Comparison of ENCODE assay signal across 8 mouse cellular contexts in the genomic region with DNA sequence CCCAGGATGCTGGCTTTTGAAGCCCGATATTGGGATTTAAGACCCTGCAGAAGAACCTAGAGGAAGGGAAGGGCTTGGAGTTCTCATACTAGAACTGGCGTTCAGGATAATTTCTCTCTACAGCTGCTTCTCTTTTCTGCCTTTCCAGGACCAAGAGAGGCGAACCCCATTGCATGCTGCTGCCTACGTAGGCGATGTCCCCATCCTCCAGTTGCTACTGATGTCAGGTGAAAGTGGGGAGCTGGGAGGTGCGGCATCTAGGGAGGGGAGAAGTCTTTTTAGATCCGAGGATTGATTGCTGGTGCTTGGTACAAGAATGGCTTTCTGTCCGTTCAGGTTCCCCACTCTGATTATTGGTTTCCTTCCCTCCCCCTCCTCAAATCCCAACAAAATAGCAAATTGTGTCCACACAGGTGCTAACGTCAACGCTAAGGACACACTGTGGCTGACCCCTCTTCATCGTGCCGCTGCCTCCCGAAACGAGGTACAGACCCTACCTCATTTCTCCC. TPM values are rescaled to one million over a fixed set of nuclear protein-coding genes. Genes with fewer than 3 reads are reported as not detected.
DNase-seq lines count a peak whose midpoint lies in the region; ATAC-seq and TF ChIP-seq lines count a peak whose summit lies in the region.

No protein-coding gene starts in this region.

- H3K27me3 ChIP-seq in heart, embryonic 11.5 days (ENCODE audit: control insufficient read depth, insufficient read depth, low read length), result no peaks in the 10 kb centered on the region
- H3K27me3 ChIP-seq in ES-Bruce4 (ENCODE audit: control insufficient read depth, insufficient read depth, low read length, poor library complexity, severe bottlenecking), result no peaks in the 10 kb centered on the region
- no peaks in the 10 kb centered on the region for H3K27me3 ChIP-seq in forebrain, postnatal 0 days (ENCODE audit: insufficient read depth, low read length)
- no peaks in the 10 kb centered on the region for H3K27me3 ChIP-seq in liver, postnatal 0 days (ENCODE audit: insufficient read depth, low read length)

- TF ChIP-seq POLR2A in ES-Bruce4 (IDR thresholded peaks at IDR 0.05; ENCODE audit: insufficient read depth, low read length), result no peak

- H3K9me3 ChIP-seq in heart, embryonic 11.5 days (replicated peaks; ENCODE audit: control insufficient read depth, low read length), result no peaks in the 10 kb centered on the region
- H3K9me3 ChIP-seq in ES-Bruce4 (replicated peaks; ENCODE audit: control insufficient read depth, insufficient read depth, low read length, poor library complexity, severe bottlenecking), result no peaks in the 10 kb centered on the region
- H3K9me3 ChIP-seq in forebrain, postnatal 0 days (ENCODE audit: low read length), result no peaks in the 10 kb centered on the region
- no peaks in the 10 kb centered on the region for H3K9me3 ChIP-seq in liver, postnatal 0 days (ENCODE audit: low read length)

- DNase-seq in heart, adult 18-20 months, result no peak
- no peak for DNase-seq in forebrain, postnatal 0 days
- no peak for DNase-seq in liver, postnatal 0 days
- no peak for DNase-seq in right cerebral cortex, postnatal 36 days (ENCODE audit: low spot score in 2 of 2)
- no peak for DNase-seq in thymus, postnatal 25 days

- peak overlapping the region; percentile 99 for H3K9ac ChIP-seq in heart, embryonic 11.5 days (ENCODE audit: low read depth, low read length)
- peak overlapping the region; percentile 99 for H3K9ac ChIP-seq in ES-Bruce4 (ENCODE audit: low read depth, poor library complexity, severe bottlenecking)
- peak overlapping the region; percentile 92 for H3K9ac ChIP-seq in forebrain, postnatal 0 days
- peak overlapping the region; percentile 97 for H3K9ac ChIP-seq in liver, postnatal 0 days (replicated peaks)

- no peak overlapping the region; the same call in 1 of the 2 replicates for H3K27ac ChIP-seq in heart, embryonic 11.5 days (ENCODE audit: low read depth, low read length)
- H3K27ac ChIP-seq in ES-Bruce4 (ENCODE audit: insufficient read depth, low read length), result no peak overlapping the region
- peak overlapping the region; percentile 93 for H3K27ac ChIP-seq in forebrain, postnatal 0 days (ENCODE audit: low read depth, low read length)
- no peak overlapping the region; the same call in 1 of the 2 replicates for H3K27ac ChIP-seq in liver, postnatal 0 days (ENCODE audit: low read depth)

- no peak for TF ChIP-seq CTCF in ES-Bruce4 (IDR thresholded peaks at IDR 0.05; ENCODE audit: low read depth, low read length)
- no peak for TF ChIP-seq CTCF in forebrain, postnatal 0 days (IDR thresholded peaks at IDR 0.05; ENCODE audit: low read depth)
- TF ChIP-seq CTCF in liver, postnatal 0 days (IDR thresholded peaks at IDR 0.05; ENCODE audit: low read depth), result no peak

- no peak for TF ChIP-seq EP300 in ES-Bruce4 (IDR thresholded peaks at IDR 0.05; ENCODE audit: insufficient read depth, low read depth, low read length)
- no peak for TF ChIP-seq EP300 in liver, postnatal 0 days (IDR thresholded peaks at IDR 0.05; ENCODE audit: low read depth)

- H3K4me3 ChIP-seq in heart, embryonic 11.5 days (ENCODE audit: low read depth, low read length), result peak overlapping the region; percentile 96
- peak overlapping the region; percentile 99 for H3K4me3 ChIP-seq in ES-Bruce4 (ENCODE audit: low read depth, low read length)
- peak overlapping the region; percentile 75 for H3K4me3 ChIP-seq in forebrain, postnatal 0 days (ENCODE audit: low read depth, low read length)
- peak overlapping the region; percentile 96 for H3K4me3 ChIP-seq in liver, postnatal 0 days (ENCODE audit: low read depth, low read length)

- peaks cover 22% of the 10 kb centered on the region for H3K36me3 ChIP-seq in heart, embryonic 11.5 days (ENCODE audit: control insufficient read depth, insufficient read depth, low read length)
- peaks cover 19% of the 10 kb centered on the region for H3K36me3 ChIP-seq in ES-Bruce4 (ENCODE audit: control insufficient read depth, insufficient read depth, low read length, poor library complexity, severe bottlenecking)
- peaks cover 38% of the 10 kb centered on the region for H3K36me3 ChIP-seq in forebrain, postnatal 0 days (ENCODE audit: insufficient read depth)
- peaks cover 31% of the 10 kb centered on the region for H3K36me3 ChIP-seq in liver, postnatal 0 days (replicated peaks; ENCODE audit: insufficient read depth, low read length)

- H3K4me2 ChIP-seq in heart, embryonic 11.5 days, result peak overlapping the region; percentile 90
- peak overlapping the region; percentile 80 for H3K4me2 ChIP-seq in forebrain, postnatal 0 days (ENCODE audit: low read depth)
- peak overlapping the region; percentile 92 for H3K4me2 ChIP-seq in liver, postnatal 0 days (ENCODE audit: low read depth, low read length)

- no peak for ATAC-seq in heart, embryonic 11.5 days (replicated peaks; ENCODE audit: insufficient number of reproducible peaks, low FRiP score, low TSS enrichment)
- no peak for ATAC-seq in forebrain, postnatal 0 days
- ATAC-seq in liver, postnatal 0 days, result no peak
- no peak for ATAC-seq in activated CD4-positive, CD25-positive, alpha-beta regulatory T cell, adult 4 months

- WGBS in heart, embryonic 11.5 days (ENCODE audit: insufficient replicate concordance), result 62% methylated on average over 14 of the region's 14 CpGs
- WGBS in forebrain, postnatal 0 days, result 48% methylated on average over 14 of the region's 14 CpGs
- WGBS in liver, postnatal 0 days (ENCODE audit: insufficient replicate concordance), result 65% methylated on average over 14 of the region's 14 CpGs

- peaks cover 14% of the 10 kb centered on the region for H3K4me1 ChIP-seq in heart, embryonic 11.5 days (ENCODE audit: control insufficient read depth, insufficient read depth, low read length)
- no peaks in the 10 kb centered on the region for H3K4me1 ChIP-seq in ES-Bruce4 (ENCODE audit: control insufficient read depth, insufficient read depth, low read length)
- peaks cover 19% of the 10 kb centered on the region; the same call in 1 of the 2 replicates for H3K4me1 ChIP-seq in forebrain, postnatal 0 days (ENCODE audit: insufficient read depth)
- peaks cover 19% of the 10 kb centered on the region for H3K4me1 ChIP-seq in liver, postnatal 0 days (ENCODE audit: insufficient read depth)

RNA-seq across cellular contexts. Expression of gene Ankrd52, which starts 1.1 kb away (rescaled TPM):
- 9.3 and 11.7 TPM in 2 replicates for polyA plus RNA-seq in heart, embryonic 11.5 days (2014; fragmentation: Nextera tagmentation; extraction: Ambion mirVana)
- total RNA-seq in heart, adult 18-20 months (2021), result 10 to 100 TPM; 38.1 to 40.3 TPM
- polyA plus RNA-seq in ES-Bruce4 (2011; ENCODE audit: insufficient read depth, insufficient read length, low read depth, missing spikeins), result 28.8 and 29.0 TPM in 2 replicates
- 22.3 and 32.6 TPM in 2 replicates for total RNA-seq in forebrain, postnatal 0 days (2014; rRNA removed)
- 4.7 and 7.7 TPM in 2 replicates for polyA plus RNA-seq in forebrain, postnatal 0 days (2015; fragmentation: Nextera tagmentation; extraction: Ambion mirVana)
- 2.0 and 2.7 TPM in 2 replicates for polyA plus RNA-seq in liver, postnatal 0 days (2015; fragmentation: Nextera tagmentation; extraction: Ambion mirVana)
- 1 to 10 TPM; 2.6 to 4.5 TPM for polyA plus RNA-seq in activated CD4-positive, CD25-positive, alpha-beta regulatory T cell, adult 4 months (2017; shearing (Covaris generic))

RNA-seq across cellular contexts. Expression of gene Coq10a, which starts 9.2 kb away (rescaled TPM):
- polyA plus RNA-seq in heart, embryonic 11.5 days (2014; fragmentation: Nextera tagmentation; extraction: Ambion mirVana), result 12.6 and 14.0 TPM in 2 replicates
- 100 to 1,000 TPM; 365 to 392 TPM for total RNA-seq in heart, adult 18-20 months (2021)
- 18.7 and 20.2 TPM in 2 replicates for polyA plus RNA-seq in ES-Bruce4 (2011; ENCODE audit: insufficient read depth, insufficient read length, low read depth, missing spikeins)
- 34.0 and 41.6 TPM in 2 replicates for total RNA-seq in forebrain, postnatal 0 days (2014; rRNA removed)
- 48.2 and 50.0 TPM in 2 replicates for polyA plus RNA-seq in forebrain, postnatal 0 days (2015; fragmentation: Nextera tagmentation; extraction: Ambion mirVana)
- 8.5 and 11.2 TPM in 2 replicates for polyA plus RNA-seq in liver, postnatal 0 days (2015; fragmentation: Nextera tagmentation; extraction: Ambion mirVana)
- polyA plus RNA-seq in activated CD4-positive, CD25-positive, alpha-beta regulatory T cell, adult 4 months (2017; shearing (Covaris generic)), result 10 to 100 TPM; 14.3 to 20.3 TPM

RNA-seq across cellular contexts. Expression of gene Slc39a5, which starts 23.0 kb away (rescaled TPM):
- polyA plus RNA-seq in heart, embryonic 11.5 days (2014; fragmentation: Nextera tagmentation; extraction: Ambion mirVana), result 0.52 TPM in 1 of 2 replicates, not detected in the other
- not detected for total RNA-seq in heart, adult 18-20 months (2021)
- polyA plus RNA-seq in ES-Bruce4 (2011; ENCODE audit: insufficient read depth, insufficient read length, low read depth, missing spikeins), result 0.31 TPM in 1 of 2 replicates, not detected in the other
- total RNA-seq in forebrain, postnatal 0 days (2014; rRNA removed), result 0.24 and 0.69 TPM in 2 replicates
- polyA plus RNA-seq in forebrain, postnatal 0 days (2015; fragmentation: Nextera tagmentation; extraction: Ambion mirVana), result 0.10 and 0.42 TPM in 2 replicates
- 59.0 and 64.1 TPM in 2 replicates for polyA plus RNA-seq in liver, postnatal 0 days (2015; fragmentation: Nextera tagmentation; extraction: Ambion mirVana)
- polyA plus RNA-seq in activated CD4-positive, CD25-positive, alpha-beta regulatory T cell, adult 4 months (2017; shearing (Covaris generic)), result not detected

RNA-seq across cellular contexts. Expression of gene Nabp2, which starts 33.3 kb away (rescaled TPM):
- polyA plus RNA-seq in heart, embryonic 11.5 days (2014; fragmentation: Nextera tagmentation; extraction: Ambion mirVana), result 61.6 and 70.8 TPM in 2 replicates
- 10 to 100 TPM; 41.0 to 42.8 TPM for total RNA-seq in heart, adult 18-20 months (2021)
- polyA plus RNA-seq in ES-Bruce4 (2011; ENCODE audit: insufficient read depth, insufficient read length, low read depth, missing spikeins), result 79.3 and 82.9 TPM in 2 replicates
- total RNA-seq in forebrain, postnatal 0 days (2014; rRNA removed), result 82.2 and 90.1 TPM in 2 replicates
- polyA plus RNA-seq in forebrain, postnatal 0 days (2015; fragmentation: Nextera tagmentation; extraction: Ambion mirVana), result 158 and 159 TPM in 2 replicates
- polyA plus RNA-seq in liver, postnatal 0 days (2015; fragmentation: Nextera tagmentation; extraction: Ambion mirVana), result 33.7 and 33.8 TPM in 2 replicates
- 10 to 100 TPM; 75.0 to 81.0 TPM for polyA plus RNA-seq in activated CD4-positive, CD25-positive, alpha-beta regulatory T cell, adult 4 months (2017; shearing (Covaris generic))

RNA-seq across cellular contexts. Expression of gene Rnf41, which starts 33.5 kb away (rescaled TPM):
- 24.5 and 24.8 TPM in 2 replicates for polyA plus RNA-seq in heart, embryonic 11.5 days (2014; fragmentation: Nextera tagmentation; extraction: Ambion mirVana)
- 10 to 100 TPM; 16.6 to 17.2 TPM for total RNA-seq in heart, adult 18-20 months (2021)
- polyA plus RNA-seq in ES-Bruce4 (2011; ENCODE audit: insufficient read depth, insufficient read length, low read depth, missing spikeins), result 33.3 and 37.4 TPM in 2 replicates
- total RNA-seq in forebrain, postnatal 0 days (2014; rRNA removed), result 118 and 129 TPM in 2 replicates
- 95.9 and 108 TPM in 2 replicates for polyA plus RNA-seq in forebrain, postnatal 0 days (2015; fragmentation: Nextera tagmentation; extraction: Ambion mirVana)
- 7.2 and 7.3 TPM in 2 replicates for polyA plus RNA-seq in liver, postnatal 0 days (2015; fragmentation: Nextera tagmentation; extraction: Ambion mirVana)
- polyA plus RNA-seq in activated CD4-positive, CD25-positive, alpha-beta regulatory T cell, adult 4 months (2017; shearing (Covaris generic)), result 10 to 100 TPM; 26.1 to 39.3 TPM

Comparison
In these comparisons a context has a peak if more than half of its experiments do, and no peak if none do; other contexts are left out.
1. RNA of gene Slc39a5, which starts 23.0 kb away (polyA plus RNA-seq): 59.0 to 64.1 TPM in liver, postnatal 0 days; 0.52 TPM in heart, embryonic 11.5 days, 0.31 TPM in ES-Bruce4, not detected in activated CD4-positive, CD25-positive, alpha-beta regulatory T cell, adult 4 months and 0.10 to 0.42 TPM in forebrain, postnatal 0 days; every median in the first group is over 10 times any median in the second.
2. Peak in every context shown above with its lines, with median percentiles within 50 percentile points of each other: H3K4me2 ChIP-seq, H3K4me3 ChIP-seq and H3K9ac ChIP-seq.